Mouse (Mus musculus) cerebellum, postnatal 25 days (tissue): Measurements from ENCODE around the gene Kcnma1.

Experiments used
- DNase-seq, 2 experiments: peaks; one replicate each; pipeline ENCODE4 v3.0.0; 2021; ENCODE audit warnings: mixed read lengths in 2 of 2

Kcnma1 gene

DNA sequence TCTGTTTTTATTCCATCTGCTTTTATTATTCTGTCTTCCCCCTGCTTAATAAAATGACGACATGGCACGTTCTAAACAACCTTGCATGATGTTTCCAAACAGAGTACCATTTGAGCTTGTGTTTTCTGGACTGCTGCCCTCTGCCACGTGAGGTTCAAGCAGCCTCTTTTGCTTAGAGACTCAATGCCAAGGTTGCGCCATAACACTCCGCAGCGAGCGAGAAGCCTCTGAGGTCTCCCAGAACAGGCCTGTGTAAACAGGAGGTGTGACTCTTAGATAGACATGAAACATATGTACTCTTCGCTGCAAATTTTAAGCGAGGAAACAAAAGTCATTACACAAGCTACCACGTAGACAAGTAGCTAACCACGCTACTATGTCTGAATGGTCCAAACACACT is 55.2 kb downstream of the Kcnma1 start:
- no peak for DNase-seq

DNA sequence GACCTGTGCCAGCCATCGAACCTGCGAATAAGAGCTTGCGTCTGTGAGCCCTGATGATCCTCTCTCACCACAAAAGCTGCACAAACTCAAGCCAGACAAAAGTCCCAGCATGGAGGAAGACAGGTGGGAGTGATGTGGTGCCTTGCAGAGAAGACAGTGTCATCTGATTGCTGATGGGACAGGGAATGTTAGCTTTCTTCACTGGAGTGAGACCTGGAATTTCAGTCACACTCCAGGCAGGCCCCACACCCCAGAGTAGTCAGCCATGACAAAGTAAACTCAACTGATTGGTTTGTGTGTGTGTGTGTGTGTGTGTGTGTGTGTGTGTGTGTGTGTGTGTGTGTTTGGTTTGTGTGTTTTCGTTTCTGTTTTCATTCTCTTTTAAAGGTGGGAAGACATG is 57.0 kb downstream of the Kcnma1 start:
- DNase-seq = no peak

DNA sequence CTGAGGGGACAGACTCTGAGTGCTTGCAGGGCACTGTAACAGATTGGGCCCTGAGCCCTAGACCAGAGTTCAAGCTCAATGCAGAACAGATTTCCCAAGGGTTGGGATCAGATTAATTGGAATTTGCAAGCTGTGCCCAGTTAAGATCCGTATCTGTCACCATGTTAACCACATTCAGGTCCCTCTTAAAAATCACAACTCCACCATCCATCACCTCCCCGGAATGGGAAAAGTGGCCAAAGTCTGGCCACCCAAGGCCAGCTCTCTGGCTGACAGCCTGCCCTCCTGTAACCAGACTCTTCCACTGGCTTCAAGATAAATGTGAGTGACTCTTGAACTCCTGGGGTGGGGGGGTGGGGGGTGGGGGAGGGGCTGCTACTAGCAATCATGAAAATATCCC is 70.4 kb downstream of the Kcnma1 start:
- DNase-seq = no peak

DNA sequence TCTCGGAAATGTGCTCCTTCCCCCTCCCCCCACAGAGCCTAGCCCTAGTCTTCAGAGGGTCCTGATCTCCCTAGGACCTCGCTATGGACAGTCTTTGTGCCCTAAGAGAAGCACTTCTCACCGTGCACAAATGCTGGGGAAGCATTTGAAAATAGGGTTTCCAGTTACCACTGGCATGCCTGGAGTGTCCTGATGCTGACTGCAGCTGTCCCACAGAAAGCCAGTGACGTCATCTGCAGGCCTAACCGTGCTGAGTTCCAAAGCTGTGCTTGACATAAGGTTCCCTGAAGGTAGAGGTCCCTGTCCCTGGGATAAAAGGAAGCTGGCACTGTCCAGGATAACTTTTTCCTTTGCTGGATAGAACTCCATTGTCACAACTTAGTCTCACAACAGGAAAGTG is 71.1 kb downstream of the Kcnma1 start:
- DNase-seq = no peak

DNA sequence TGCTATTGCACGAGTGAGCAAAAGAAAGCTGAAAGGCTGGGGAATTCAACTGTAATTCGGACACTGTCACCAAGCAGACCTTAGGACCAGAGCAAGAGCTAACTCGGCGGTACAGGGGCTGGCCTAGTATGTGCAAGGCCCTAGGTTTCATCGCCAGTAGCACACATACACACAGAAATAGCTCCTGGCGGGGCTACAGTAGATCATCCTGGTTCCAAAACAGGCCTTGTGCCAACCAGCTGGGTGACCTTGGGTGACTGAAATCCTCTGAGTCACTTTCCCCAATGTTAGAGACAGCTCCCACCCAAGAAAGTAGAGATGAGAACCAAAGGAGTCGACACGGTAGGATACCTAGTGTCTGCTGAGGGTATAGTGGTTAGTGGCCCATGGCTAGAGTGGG is 72.2 kb downstream of the Kcnma1 start:
- DNase-seq = no peak

DNA sequence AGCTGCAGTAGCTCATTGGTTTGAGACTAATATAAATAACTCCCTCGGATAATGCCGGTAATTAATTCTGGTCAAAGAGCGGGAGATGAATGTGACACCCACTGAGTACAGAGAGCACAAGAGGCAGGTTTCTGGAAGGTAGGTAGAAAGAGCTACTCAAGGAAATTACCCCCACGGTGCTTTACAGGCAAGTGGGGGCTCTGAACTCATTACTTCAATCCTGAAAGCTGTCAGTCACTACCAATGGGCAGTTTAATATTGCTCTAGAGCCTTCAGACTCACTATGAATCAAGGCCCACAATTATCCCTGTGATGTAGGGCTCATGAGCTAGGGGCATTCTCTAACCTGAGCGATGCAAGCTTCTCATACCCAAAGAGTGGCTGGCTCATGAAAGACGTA is 79.3 kb downstream of the Kcnma1 start:
- no peak for DNase-seq

DNA sequence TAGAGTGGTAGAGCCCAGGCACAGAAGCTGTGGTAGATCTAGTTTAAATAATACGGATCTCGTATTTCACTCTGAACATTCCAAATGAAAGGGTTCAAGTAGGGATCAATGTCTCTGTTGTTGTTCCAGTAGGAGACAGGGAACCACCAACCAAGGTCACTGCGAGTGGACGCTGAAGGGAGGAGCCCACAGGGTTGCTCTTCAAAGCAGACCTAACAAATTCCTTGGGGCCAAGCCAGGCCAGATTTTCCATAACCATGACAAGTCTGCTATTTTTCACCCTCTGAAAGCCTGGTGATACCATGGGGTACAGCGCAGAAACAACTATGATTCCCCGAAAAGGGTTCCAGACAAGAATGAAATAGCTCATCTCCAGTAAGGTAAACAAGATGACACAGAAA is 82.6 kb downstream of the Kcnma1 start:
- no peak for DNase-seq

DNA sequence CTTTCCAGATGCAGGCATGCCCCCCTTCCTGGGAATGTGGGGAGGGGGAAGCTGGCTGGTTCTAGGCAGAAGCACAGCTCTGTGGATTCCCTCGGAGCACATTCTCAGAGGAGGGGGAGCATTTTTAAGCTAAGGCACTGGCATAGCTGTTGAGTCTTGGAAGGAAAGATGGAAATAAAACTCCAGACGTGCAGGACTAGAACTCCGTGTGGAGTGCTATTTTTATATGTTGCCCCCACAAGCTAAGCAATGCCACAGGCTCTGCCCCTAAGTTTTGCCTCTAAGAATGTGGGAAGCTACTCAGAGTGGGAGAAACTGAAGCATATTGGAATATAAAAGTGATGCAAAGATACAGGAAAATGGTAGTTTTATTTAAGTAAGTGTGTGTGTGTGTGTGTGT is 85.1 kb downstream of the Kcnma1 start:
- DNase-seq = no peak

DNA sequence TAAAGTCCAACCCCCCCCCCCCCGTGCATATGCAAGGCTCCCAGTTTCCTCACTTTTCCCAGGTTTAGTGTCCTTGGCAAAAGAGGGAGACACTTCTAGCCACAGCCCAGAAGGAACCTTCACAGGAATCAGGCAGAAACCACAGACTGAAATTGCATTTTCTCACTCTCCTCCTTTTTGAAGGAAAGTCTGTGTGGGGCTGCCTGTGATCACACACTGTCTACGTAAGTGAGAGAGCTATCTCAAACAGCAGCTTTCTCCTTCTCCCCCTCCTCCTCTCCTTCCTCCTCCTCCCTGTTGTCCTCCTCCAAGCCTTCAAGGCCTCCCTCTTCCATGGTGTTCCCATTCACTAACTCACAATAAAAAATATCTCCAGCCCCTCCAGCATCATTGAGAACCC is 90.9 kb downstream of the Kcnma1 start:
- DNase-seq = no peak

DNA sequence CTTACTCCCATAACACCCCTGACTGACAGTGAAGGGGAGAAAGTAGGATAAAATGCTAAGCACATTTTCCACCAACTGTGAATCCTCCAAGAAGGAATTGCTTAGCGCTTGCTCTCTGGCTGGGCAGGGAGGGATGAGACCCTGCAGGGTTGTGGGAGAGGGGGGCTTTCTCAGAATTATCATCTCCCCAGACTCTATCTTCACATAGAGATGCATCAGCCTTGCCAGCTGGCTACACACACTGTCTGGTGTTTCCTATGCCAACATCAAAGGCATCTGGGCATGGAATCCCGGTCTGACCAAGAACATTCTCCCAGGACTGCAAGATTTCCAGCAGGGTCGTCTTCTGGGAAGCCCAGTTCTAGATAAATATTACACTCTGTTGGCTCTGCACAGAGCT is 91.5 kb downstream of the Kcnma1 start:
- DNase-seq = no peak

DNA sequence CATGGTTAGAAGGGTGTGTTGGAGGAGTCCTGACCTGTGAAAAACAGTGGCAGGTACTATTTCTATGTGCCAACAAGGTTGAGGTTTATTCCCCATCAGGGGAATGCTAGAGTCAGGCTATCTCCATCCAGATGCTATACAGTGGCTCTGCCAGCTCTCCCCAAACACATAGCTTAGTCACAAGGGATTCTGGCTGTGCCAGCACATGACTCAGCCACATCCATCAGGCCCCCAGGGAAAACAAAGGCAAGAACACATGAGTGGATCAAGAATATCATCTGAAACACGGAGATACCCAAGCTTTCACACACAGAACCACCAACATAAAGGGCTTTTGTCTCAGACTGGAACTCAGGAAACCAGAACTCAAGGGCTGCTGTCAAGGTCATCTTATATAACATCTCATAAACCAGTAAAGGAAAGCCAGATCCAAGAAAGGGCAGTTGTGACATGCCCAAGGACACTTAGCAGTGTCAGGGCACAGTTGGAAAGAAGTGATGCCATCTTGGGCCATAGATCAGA is 103.1 kb downstream of the Kcnma1 start:
- no peak for DNase-seq

DNA sequence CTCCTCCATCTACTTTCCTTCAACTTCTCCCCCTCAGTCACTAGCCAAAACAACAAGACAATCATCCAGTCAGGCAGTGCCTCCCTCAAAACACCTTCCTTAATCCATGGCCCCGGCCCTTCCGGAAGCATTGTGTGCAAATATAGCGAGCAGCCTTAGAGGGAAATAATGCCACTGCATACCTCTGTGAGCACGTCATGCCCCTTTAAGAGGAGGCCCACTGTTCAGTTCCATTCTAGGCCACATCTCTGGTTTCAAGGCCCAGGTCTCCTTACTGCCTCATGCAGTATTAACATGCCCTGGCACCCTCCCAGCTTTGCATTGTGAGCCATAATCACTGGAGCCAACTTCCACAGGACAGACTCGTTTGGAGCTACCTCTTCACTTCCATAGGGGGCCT is 105.7 kb downstream of the Kcnma1 start:
- DNase-seq = peak in 1 of 2 experiments; percentile 14

DNA sequence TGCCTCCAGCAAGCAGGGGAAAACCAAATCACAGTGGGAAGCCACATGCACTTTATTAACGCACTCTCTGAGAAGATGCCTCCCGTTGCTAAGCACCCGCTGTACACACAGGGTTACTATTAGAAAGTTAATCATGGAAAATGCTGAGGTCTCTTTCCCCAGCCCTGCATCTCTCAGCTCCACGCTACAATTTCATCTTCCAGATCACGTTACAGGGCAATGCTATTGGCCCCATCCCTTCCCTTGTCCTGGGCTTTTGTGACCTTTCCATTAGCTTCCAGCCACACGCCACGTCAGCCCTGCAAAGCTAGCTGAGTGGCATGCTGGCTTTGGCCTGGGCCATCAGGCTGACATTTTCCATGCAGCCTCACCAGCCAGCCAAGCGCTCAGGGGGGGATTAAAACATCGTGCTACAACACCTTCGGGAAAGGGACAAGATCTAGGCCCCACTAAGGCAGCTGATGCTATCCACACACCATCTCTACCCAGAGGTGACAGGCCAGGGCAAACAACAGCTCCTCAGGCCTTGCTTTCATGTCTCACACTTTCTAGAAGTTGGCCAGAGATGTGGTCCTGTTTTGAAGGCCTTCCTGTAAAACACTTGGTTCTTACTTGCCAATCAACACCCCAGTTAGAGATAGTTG is 111.5 kb downstream of the Kcnma1 start:
- DNase-seq = peak in 1 of 2 experiments; percentile 25

DNA sequence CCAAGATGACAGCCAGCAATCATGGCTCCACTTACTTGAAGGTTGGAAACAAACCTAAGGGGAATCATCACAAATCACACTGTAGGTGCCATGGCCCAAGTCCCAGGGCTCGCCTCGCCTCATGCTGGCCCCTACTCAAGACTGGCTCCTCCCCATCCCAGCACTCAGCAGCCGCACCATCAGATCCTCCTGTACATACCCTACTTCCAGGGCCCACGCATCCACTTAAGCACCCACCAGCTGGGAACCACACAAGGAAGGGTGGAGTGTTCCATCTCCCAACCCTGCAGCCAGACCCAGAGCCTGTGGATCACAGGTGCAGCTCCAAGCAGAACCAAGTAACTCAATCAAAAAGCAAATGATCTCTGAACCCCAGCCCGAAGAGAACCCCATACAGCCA is 114.8 kb downstream of the Kcnma1 start:
- DNase-seq = no peak

DNA sequence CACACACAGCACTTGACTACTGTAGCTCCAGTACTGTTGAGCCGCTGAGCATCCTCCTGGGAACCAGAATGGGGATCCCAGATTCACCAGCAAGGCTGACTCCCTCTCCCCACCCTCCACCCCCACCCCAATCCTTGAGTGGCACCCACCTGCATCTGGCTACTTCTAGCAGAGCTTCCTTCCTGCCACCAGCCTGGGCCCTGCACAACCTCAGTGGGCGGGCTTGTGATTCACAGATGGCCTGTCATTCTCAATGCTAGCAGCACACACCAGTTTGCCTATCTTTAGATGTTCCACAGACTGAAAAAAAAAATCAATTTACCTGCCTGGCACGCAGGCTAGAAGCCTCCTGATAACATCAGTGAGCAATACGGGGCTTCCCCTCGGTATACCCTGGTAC is 116.5 kb downstream of the Kcnma1 start:
- no peak for DNase-seq

DNA sequence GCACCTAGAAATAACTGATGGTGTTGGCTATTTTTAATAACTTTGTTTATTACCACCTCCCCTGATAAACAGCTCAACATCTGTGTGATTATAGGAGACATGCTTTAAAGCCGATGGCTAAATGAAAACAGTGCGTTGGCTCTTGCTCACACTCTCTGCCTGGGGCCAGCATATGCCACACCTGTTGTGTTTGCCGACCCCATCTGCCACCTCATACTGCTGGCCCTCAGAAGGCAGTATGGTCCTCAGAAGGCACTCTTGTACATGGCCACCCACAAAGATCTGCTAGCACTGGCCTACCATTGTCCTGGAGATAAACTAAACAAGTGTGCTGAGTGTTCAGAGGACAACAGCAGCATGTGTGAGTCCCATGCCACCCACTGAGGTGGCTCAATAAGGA is 118.3 kb downstream of the Kcnma1 start:
- peak in 1 of 2 experiments; percentile 5 for DNase-seq

DNA sequence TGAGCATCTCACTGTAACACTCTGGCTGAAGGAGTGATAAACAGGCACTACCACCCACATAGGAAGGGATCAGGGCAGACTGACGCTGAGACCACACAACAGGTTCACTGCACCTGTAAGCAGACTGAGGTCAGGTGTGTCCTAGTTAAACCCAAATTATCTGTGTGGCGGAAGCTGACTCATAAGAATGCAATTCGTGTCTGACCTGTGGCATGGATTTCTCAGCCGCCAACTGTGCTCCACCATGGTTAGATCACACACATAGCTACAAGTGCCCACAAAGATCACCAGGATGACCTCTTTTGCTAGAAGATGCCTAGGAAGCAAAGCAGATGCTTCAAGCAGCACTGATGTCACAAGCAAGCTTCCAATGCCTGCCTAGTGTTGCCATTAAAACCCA is 128.2 kb downstream of the Kcnma1 start:
- DNase-seq = no peak

DNA sequence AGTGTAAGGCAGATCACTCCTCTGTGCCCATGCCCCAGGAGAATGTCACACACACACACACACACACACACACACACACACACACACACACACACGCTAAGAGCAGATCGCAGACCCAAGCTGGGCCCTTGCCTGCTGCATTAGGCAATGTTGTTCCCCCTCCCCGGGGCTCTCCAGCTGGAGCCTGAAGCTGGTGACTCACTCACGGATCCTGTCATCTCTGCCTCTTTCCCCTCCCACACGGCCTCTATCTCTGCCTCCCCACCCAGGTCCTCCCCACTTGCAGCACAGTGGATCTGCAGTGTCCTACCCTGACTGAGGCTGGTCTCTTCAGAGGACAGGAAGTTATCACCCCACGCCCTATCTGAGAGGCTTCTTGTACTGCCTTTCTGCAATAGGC is 128.8 kb downstream of the Kcnma1 start:
- peak in 1 of 2 experiments; percentile 34 for DNase-seq

DNA sequence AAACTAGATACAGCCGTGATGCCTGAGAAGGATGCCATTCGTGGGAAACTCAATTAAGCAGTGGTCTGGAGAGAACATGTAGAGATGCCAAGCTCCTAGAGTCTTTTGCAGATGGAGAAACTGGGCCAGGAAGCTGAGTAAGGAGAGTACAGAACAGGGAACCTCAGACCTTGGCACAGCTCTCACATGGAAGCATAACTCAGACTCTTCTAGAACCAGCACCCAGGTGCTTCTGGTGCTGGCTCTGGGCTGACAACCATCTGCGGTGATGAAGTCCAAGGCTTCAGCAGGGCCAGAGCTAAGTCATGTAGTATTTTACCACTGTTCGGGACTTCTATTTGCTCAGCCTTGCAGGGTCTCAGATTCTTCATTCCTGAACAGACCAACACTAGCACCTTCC is 129.2 kb downstream of the Kcnma1 start:
- peak in 1 of 2 experiments; percentile 10 for DNase-seq

DNA sequence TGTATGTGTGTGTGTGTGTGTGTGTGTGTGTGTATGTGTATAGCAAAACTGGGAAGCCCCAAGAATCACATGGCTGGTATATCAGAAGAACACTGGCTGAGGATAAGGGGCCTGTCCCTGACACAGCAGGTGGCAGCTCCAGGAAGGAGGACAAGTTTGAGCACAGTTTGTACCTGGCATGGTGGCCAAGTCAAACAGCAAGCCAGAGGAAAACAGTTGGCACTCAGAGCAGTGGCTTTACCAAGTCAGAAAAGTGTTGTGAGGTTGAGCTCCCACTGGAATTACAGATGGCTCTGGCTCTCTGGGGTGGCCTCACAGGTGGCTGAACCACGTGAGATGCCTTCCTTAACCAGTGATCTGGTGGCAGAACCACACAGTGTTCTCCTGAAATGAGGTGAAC is 132.3 kb downstream of the Kcnma1 start:
- peak in 1 of 2 experiments; percentile 11 for DNase-seq

DNA sequence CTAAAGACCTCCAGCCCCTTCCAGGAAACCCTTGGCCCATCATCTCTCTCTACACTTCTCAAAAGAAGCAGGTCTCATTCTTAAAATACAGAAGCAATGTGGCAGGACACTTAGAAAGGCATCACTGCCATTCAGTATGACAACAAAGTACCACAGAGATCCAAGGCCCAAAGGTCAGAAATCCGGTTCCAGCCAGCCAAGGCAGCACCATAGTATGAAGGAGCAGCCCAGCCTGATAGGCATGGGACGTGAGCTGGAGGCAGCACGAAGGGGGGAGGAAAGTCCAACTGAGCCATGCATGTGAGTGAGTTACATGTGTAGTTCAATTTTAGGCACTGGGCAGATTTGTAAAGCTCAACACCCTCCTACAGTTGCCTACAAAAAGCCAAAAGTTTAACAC is 135.0 kb downstream of the Kcnma1 start:
- DNase-seq = no peak

DNA sequence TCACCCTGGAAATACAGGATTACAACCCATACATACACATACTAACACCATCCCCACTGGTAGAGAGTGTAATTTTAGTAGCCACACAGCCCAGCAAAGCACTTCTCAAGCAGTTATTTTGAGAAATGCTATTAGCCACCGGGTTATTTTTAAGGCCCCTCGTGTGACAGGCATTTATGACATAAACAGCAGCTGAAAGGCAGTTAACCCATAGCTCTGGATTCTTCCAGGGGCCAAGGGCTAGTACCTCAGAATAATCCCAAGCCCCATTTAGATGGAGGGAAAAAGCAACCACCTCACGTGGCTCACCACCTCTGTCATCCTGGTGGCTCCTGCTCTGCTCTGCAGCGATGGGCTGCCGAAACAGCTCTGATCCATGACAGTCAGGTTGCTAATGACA is 136.7 kb downstream of the Kcnma1 start:
- no peak for DNase-seq

DNA sequence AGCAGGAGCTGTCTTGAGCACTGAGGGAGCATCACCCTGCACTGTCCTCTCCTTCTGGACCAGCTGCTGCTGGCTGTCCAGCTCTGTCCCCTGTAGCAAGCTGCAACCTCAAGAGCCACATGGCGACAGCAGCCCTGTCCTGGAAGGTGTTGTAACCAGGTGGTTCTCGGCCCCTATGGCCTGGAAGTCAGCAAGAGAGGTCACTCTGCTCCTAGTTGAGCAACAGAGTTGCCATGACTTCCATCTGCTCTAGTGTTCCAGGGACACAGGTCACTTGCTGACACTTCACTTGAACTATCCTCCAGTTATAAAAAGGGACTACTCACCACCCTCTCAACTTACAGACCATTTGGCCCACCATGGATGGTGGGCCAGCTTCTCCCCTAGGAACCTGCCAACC is 139.7 kb downstream of the Kcnma1 start:
- no peak for DNase-seq

DNA sequence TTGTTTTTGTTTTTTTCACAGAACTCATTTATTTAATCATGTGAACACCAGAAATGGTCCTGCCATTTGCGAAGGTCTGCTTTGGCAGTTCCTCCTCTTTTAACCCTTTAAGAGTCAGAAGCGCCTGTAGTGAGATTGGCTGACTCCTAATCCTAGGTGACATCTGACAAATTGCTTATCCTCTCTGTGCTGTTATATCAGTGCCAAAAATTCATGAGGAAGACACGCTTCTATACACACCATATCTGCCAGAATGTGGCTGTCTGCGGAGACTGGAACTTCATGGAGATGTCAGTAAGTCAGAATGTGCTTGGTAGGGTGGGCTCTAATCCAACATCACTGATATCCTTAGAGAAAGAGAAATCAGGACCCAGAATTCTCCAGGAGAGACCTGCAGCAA is 157.3 kb downstream of the Kcnma1 start:
- DNase-seq = no peak

DNA sequence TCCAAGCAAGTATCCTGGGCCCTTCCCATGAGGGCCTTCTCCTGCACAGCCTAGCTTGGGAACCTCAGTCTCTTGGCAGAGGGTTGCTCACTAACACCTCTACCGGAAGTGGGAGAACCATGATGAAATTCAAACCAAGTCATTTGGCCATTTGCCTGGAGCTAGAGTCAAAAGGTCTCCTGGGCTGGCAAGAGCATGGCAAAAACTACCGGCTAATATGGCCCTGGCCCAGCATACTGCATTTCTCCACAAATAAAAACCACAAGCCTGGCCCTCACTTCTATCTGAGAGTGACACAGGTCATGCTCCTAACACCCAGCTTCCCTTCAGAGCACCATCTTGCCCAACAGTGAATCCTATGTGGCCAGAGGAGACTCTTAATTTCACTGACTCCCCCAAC is 159.3 kb downstream of the Kcnma1 start:
- no peak for DNase-seq
